Mouse (Mus musculus) ES-CJ7 (cell line): Measurements from ENCODE around the gene Mab21l2.

Experiments used
- DNase-seq: peaks from one replicate; pipeline ENCODE4 v3.0.0; 2011; ENCODE audit warnings: low read depth, low spot score

The Mab21l2 gene

DNA sequence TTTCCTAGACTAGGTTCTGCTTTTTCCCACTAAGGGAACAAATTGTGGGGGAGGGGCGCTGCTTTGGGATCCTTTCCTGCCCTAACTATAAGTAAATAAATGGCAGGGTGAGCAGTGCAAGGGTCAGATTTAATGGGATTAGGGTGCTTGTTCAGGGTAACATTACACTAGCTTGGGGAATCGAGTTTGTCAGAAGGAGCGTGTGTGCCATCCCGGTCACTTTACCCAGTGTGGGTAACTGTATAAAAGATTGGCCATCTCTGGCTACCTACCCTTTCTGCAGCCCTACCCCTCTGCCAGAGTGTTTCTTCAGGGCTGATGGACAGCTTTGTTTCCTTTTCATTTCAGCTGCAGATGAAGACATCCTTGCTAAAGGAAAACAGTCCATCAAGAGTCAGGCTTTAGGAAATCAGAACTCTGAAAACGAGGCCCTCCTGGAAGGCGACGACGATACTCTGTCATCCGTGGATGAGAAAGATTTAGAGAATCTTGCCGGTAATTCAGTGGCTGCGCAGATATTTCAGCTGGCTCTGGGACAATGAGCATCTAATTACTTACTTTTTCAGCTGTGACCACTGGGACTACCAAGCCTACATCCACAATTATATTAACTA, 8.8 kb downstream of the Mab21l2 start:
- peak; percentile 17 for DNase-seq

DNA sequence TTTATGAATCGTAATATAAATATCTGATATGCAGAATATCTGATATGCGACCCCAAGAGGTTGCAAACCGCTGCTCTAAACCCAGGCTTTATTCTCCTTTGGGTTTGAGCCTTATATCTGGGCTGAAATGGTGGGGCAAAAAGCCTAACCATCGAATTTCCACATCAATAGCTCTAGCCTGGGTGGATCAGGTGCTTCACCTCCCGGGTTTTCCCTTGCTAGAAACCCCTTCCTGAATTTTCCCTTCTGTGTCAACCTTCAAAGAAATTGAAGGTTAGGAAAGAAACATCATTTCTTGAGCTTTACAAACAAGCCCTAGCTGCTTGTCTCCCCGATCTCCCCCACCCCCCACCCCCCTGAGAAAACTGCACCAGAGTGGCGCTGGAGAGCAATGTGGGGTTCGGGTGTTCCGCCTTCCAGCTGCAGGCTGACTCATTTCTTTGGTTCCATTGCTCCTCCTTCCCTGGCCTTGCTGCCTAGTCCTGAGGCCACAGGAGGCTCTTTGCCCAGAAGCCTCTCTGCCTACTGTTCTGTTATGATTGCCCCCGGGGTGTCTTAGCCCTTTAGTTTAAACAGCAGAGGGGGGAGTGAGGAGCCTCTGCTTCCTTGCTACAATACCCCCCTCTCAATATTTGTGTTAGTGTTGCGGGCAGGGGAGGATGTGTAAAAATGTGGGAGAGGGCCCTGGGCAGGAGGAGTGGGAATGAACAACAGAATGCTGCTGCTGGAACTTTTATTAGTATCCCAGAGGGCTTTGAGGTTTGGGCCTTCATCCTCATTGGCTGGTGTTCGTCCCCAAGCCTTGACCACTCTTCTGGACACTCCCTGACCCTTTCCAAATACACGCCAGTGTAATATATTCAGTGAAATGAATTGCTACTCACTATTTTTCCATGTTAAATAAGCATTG, 9.5 kb downstream of the Mab21l2 start:
- DNase-seq: peak; percentile 65

DNA sequence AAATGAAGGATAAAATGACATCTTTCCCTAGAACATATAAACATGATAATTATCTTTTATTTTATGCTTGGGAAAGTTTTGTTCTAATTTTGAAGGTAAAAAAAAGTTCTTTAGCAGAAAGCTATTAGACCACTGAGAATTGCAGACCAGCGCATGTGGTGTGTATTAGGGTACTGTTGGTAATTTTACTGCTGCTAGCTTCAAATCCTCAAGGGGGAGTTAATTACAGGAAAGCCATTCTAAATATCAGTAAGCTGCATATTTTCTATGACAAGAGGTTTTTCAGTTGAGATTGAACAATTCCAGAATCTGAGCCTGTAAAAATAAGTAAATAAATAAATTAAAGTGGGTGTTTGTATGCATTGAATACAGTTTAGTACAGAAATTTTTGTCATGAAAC, 11.7 kb downstream of the Mab21l2 start:
- DNase-seq: no peak

DNA sequence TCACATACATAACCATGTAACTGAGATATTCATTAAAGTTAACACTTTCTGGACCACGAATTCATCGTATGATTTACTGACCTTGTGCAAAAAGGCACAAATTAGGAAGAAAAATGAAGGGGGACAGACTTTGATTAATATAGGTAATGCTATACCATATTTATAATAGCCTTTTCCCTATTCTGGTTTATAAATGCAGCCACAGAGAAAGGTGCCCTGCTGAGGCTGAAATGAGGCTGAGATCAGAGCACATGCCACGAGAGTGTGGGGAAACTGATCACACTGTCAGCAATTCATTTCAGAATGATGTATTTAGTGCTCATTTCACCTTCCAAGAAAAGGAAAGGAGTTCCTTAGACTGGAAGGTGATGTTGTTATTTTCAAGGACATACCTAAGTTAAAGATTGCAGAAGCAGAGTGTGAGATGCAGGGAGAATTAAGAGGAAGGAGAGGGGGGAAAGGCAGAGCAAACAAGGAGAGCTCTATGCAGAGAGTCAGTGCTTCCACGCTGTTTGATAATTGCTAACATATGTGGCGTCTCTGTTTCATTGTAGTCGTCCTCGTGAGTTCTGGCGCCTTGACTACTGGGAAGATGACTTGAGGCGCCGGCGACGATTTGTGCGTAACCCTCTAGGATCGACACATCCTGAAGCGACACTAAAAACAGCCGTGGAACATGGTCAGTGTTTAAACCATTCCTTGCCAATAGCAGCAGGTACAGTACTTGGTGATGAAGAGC, 16.7 kb downstream of the Mab21l2 start:
- DNase-seq: no peak

DNA sequence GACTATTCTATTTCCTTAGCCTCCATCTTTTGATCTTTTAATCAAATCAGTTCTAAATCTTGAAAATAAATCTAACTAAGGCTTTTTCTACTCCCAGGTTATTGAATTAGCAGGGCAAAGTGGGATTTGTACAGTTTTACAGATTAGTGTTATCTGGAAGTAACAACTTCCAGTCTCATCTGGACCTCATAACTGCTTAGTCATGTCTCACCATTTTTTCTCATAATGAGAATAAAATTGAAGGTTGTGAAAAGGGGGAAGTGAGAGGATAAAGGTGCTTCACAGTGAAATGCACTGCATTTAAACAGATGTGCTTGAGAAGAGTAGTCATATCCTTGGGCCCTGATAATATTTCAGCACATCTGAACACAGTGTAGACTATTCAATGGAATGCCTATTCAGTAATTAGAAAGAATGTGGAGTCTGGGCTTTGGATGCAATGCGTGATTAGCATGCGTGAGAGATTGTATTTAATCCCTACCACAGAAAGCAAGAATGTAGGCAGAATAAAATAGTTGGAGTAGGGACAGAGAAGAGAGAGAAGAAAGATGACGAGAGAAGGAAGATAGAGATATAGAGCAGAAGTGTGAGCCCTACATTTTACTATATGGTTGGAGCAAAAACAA, 25.4 kb downstream of the Mab21l2 start:
- DNase-seq: no peak

DNA sequence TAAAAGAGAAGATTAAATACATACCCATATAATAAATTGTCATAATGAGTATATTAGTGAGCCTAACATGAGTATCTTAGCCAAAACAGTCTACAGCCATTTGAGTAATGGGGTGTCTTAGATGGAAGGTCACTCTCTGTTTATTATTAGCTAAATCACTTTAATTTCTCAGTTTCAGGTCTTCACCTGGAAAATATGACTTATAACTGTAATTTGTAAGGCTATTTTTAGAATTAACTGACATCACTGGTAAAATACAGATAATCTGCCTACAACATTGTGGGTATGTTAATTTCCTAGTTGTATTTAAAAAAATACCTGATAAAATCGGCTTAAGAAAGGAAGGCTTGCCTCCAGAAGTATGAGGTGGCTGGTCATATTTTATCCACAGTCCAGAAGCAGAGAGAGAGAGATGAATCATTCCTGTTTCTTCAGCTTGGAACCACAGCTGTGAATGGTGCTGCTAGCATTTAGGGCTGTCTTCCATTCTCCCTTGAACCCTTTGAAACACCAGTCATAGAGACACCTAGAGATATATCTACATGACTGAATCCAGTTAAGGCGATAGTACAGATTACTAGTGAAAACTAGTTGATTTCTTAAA, 29.8 kb downstream of the Mab21l2 start:
- no peak for DNase-seq

DNA sequence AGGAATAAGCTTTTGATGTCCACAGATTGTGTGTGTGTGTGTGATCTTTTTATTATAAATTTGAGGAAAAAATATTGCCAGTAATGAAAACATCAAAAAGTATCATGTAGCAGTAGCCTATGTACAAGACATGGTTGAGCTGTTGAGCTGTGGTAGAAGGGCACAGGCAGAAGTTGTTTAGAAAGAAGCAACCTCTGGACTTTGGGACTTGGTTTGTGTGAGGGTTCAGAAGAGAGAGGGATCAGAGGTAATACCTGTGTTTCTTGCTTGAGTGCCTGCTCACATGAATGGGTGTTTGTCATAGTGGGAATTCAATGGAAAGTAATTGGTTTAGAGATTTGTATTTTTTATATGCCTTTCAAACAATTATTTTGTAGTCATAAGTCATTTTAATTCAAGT, 47.8 kb downstream of the Mab21l2 start:
- DNase-seq: no peak
